Mouse (Mus musculus) MEL-GATA-1-ER (cell line): ENCODE results near the gene Ccdc138.

Experiments
- DNase-seq: peaks from one replicate; pipeline ENCODE4 v3.0.0-alpha.2; 2012; ENCODE audit warnings: low read depth; ENCODE audit errors: extremely low read depth

Gene Ccdc138

GRCm38 (mm10) chr10:58560521-58560920 is 62.8 kb downstream of the Ccdc138 start:
- no peak for DNase-seq

GRCm38 (mm10) chr10:58585427-58586223 is 87.9 kb downstream of the Ccdc138 start:
- DNase-seq = no peak

- no peak for DNase-seq
These were observed 96.7 kb downstream of the Ccdc138 start for GRCm38 (mm10) chr10:58594486-58594885.

GRCm38 (mm10) chr10:58595197-58595596 is 97.4 kb downstream of the Ccdc138 start:
- DNase-seq = no peak

GRCm38 (mm10) chr10:58595821-58596220 is 98.1 kb downstream of the Ccdc138 start:
- no peak for DNase-seq

GRCm38 (mm10) chr10:58600151-58600550 is 102.4 kb downstream of the Ccdc138 start:
- DNase-seq = no peak

- DNase-seq = no peak
These were observed 103.2 kb downstream of the Ccdc138 start for GRCm38 (mm10) chr10:58600983-58601382.

GRCm38 (mm10) chr10:58601431-58601901 is 103.7 kb downstream of the Ccdc138 start:
- DNase-seq = no peak

GRCm38 (mm10) chr10:58601946-58602345 is 104.2 kb downstream of the Ccdc138 start:
- DNase-seq = no peak

- no peak for DNase-seq
These were observed 107.0 kb downstream of the Ccdc138 start for GRCm38 (mm10) chr10:58604779-58605178.

- DNase-seq = no peak
These were observed 108.6 kb downstream of the Ccdc138 start for GRCm38 (mm10) chr10:58606356-58606755.

- no peak for DNase-seq
These were observed 111.1 kb downstream of the Ccdc138 start for GRCm38 (mm10) chr10:58608858-58609257.

- DNase-seq = no peak
These were observed 112.9 kb downstream of the Ccdc138 start for GRCm38 (mm10) chr10:58610484-58611261.

GRCm38 (mm10) chr10:58614601-58615000 is 116.9 kb downstream of the Ccdc138 start:
- no peak for DNase-seq

- DNase-seq = no peak
These were observed 118.8 kb downstream of the Ccdc138 start for GRCm38 (mm10) chr10:58616565-58616964.

- no peak for DNase-seq
These were observed 120.9 kb downstream of the Ccdc138 start for GRCm38 (mm10) chr10:58618501-58619216.

- no peak for DNase-seq
These were observed 121.5 kb downstream of the Ccdc138 start for GRCm38 (mm10) chr10:58619266-58619665.

GRCm38 (mm10) chr10:58624848-58625711 is 127.3 kb downstream of the Ccdc138 start:
- no peak for DNase-seq
